Mouse (Mus musculus) bone marrow macrophage, adult 2 months (primary cell): ENCODE measurements around the gene Klf2.

ENCODE experiments used
- CTCF ChIP-seq: IDR thresholded peaks from 2 replicates; pipeline ENCODE4 v1.5.1; 2012; ENCODE audit warnings: low read depth, mild to moderate bottlenecking, low read length, moderate library complexity
- POLR2A ChIP-seq: IDR thresholded peaks from 2 replicates; pipeline ENCODE4 v1.6.1; 2012; ENCODE audit warnings: mild to moderate bottlenecking, low read depth, low read length, borderline replicate concordance

DNA sequence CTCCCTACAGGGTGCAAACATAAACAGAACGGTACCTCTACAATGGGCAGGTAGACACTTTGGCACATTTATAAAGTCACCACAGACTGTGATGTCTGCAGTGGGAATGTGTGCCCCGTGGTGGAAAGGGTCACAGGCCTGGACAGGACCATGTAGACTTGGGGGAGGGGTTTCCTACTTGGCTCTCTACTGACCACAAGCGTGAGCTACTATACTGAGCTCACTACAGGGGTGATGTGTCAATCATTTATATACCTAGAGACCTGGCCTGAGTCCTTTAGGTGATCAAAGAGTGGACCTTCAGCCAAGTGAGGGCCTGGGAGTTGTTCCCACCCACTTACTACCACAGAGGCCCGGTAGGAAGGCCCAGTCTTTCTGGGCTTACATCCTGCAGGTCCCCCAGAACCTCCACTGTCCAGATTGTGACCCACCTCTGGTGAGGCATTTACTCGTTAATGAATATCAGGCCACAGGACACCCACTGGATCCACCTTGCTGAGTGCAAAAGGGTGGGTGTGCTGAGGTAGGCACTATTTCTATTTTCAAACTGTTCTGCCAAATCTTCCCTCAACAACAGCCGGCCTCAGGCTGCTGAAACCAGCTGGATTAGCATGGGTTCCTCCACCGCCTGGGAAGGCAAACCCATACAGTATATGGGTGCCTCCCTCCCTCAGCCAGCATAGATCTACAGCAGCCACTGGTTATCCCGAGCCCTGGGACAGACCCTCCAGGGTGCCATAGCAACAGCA is 34.3 kb downstream of the Klf2 start:
- no peak for TF ChIP-seq POLR2A
- no peak for TF ChIP-seq CTCF
